Mouse (Mus musculus) kidney, embryonic 16.5 days (tissue): ENCODE data around the gene Suds3. TPM values are rescaled to one million over a fixed set of nuclear protein-coding genes. Genes with fewer than 3 reads are reported as not detected.

Experiments
- ATAC-seq: fragments of 200-750 bp; cut with Nextera tagmentation; 2 replicates; pipeline ENCODE4 v1.8.0; 2017; ENCODE audit warnings: moderate TSS enrichment; ENCODE audit not compliant: low FRiP score, low TSS enrichment
- H3K27ac ChIP-seq: fragments of 300-500 bp; sonication (generic); 2 replicates; pipeline ENCODE4 v1.5.1; 2014; ENCODE audit warnings: low read length
- H3K27me3 ChIP-seq: fragments of 300-500 bp; sonication (generic); 2 replicates; pipeline ENCODE4 v1.6.1; 2014; ENCODE audit warnings: low read length, control low read depth, mixed read lengths; ENCODE audit not compliant: insufficient read depth
- H3K36me3 ChIP-seq: fragments of 300-500 bp; sonication (generic); 2 replicates; pipeline ENCODE4 v1.6.1; 2014; ENCODE audit warnings: low read length, control low read depth, mixed read lengths; ENCODE audit not compliant: insufficient read depth
- H3K4me1 ChIP-seq: fragments of 300-500 bp; sonication (generic); 2 replicates; pipeline ENCODE4 v1.6.1; 2014; ENCODE audit warnings: low read length, control low read depth, mixed read lengths; ENCODE audit not compliant: insufficient read depth
- H3K4me2 ChIP-seq: fragments of 300-500 bp; sonication (generic); replicated peaks from 2 replicates; pipeline ENCODE4 v1.6.1; 2014; ENCODE audit warnings: low read depth, low read length
- H3K4me3 ChIP-seq: fragments of 300-500 bp; sonication (generic); 2 replicates; pipeline ENCODE4 v1.5.1; 2014; ENCODE audit warnings: mild to moderate bottlenecking, low read length
- H3K9ac ChIP-seq: fragments of 300-500 bp; sonication (generic); replicated peaks from 2 replicates; pipeline ENCODE4 v1.6.1; 2014; ENCODE audit warnings: low read length
- H3K9me3 ChIP-seq: fragments of 300-500 bp; sonication (generic); 2 replicates; pipeline ENCODE4 v1.6.1; 2016; ENCODE audit warnings: low read length, control low read depth
- WGBS: fragments of 180-500 bp; shearing (Covaris S2); extraction: QIAGEN DNeasy Blood & Tissue Kit; methylation state at CpG from one replicate; pipeline ENCODE4 v1.1.7; 2014; 5-methylcytosine and 5-hydroxymethylcytosine counted together
- polyA plus RNA-seq: library from polyadenylated mRNA; unstranded; fragments of >200 nt; fragmentation: Nextera tagmentation; extraction: Ambion mirVana; gene quantifications from 2 replicates; pipeline ENCODE4 v1.2.1, GENCODE M21; 2015

The Suds3 gene
- polyA plus RNA-seq, 1 experiment from 2014 or later, result 73.7 TPM

GRCm38 (mm10) chr5:117137011-117137410 lies 21.1 kb upstream of the Suds3 start:
- 48% methylated on average over 10 of the region's 10 CpGs for WGBS
- Histone ChIP-seq H3K9me3 (no peaks in the 10 kb centered on the region), H3K4me3 (no peak overlapping the region), H3K36me3 (no peaks in the 10 kb centered on the region), H3K27me3 (no peaks in the 10 kb centered on the region), H3K4me2 (peak overlapping the region; percentile 36), H3K27ac (peak overlapping the region; percentile 34; the same call in 1 of the 2 replicates), H3K4me1 (peaks cover 45% of the 10 kb centered on the region), H3K9ac (no peak overlapping the region)
- no peak for ATAC-seq

- Histone ChIP-seq H3K4me2 (no peak overlapping the region), H3K4me3 (no peak overlapping the region), H3K36me3 (no peaks in the 10 kb centered on the region), H3K27me3 (no peaks in the 10 kb centered on the region), H3K27ac (no peak overlapping the region), H3K9me3 (no peaks in the 10 kb centered on the region), H3K9ac (no peak overlapping the region), H3K4me1 (peaks cover 45% of the 10 kb centered on the region)
- ATAC-seq, result no peak
- 79% methylated on average over 5 of the region's 5 CpGs for WGBS
Measured at GRCm38 (mm10) chr5:117136570-117136969, 20.7 kb upstream of the Suds3 start.

DNA sequence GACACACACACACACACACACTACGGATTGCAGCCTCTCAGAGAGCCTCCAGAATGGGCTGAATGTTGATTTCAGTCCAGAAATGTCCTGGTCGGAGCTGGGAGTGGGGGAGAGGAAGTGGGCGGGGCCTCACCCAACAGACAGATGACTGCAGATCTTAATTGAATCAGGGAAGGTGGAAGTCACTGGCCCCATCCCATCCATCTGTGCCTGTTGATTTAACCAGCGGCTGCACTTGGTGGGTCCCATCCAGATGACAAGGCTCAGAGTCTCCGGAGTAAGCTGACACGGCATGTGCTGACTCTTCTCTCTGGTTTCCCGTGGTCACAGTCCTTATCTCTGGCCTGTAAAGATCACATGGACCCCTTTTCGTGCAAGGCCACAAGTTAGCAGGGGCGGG lies 20.0 kb upstream of the Suds3 start:
- Histone ChIP-seq H3K4me2 (peak overlapping the region; percentile 31), H3K4me1 (peaks cover 45% of the 10 kb centered on the region), H3K27me3 (no peaks in the 10 kb centered on the region), H3K36me3 (no peaks in the 10 kb centered on the region), H3K9ac (peak overlapping the region; percentile 5; the same call in 1 of the 2 replicates), H3K9me3 (no peaks in the 10 kb centered on the region), H3K27ac (peak overlapping the region; percentile 66), H3K4me3 (peak overlapping the region; percentile 13)
- WGBS, result 5% methylated on average over 9 of the region's 9 CpGs
- ATAC-seq, result peak; percentile 83

DNA sequence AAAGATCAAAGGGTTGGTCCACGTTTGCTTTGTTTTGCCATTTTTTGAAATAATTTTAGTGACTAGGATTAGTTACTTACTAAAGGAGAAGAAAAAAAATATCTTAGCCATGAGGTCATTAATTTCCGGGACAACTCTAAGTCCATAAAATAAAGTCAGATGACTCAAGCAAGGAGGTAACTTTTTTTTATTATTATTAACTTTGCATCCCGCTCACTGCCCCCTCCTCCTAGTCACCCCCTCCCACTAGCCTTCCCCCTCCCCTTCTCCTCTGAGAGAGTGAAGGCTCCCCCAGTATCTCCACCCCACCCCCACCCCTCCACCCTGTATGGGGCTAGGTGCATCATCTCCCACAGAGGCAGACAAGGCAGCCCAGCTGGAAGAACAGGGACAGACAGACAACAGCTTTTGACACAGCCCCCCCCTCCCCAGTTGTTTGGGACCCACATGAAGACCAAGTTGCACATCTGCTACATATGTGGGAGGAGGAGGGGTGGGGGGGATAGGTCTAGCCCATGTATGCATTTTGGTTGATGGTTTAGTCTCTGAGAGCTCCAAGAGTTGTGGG lies 19.1 kb upstream of the Suds3 start:
- H3K27me3 ChIP-seq, result no peaks in the 10 kb centered on the region
- WGBS, result 23% methylated on average over 3 of the region's 3 CpGs
- H3K4me1 ChIP-seq, result peaks cover 45% of the 10 kb centered on the region
- no peaks in the 10 kb centered on the region for H3K36me3 ChIP-seq
- H3K9ac ChIP-seq, result peak overlapping the region; percentile 5; the same call in 1 of the 2 replicates
- no peaks in the 10 kb centered on the region for H3K9me3 ChIP-seq
- no peak overlapping the region for H3K4me3 ChIP-seq
- ATAC-seq, result 0 out of 2 replicates have a peak, but pooled peaks have one; percentile 17
- peak overlapping the region; percentile 31 for H3K4me2 ChIP-seq
- H3K27ac ChIP-seq, result peak overlapping the region; percentile 66

DNA sequence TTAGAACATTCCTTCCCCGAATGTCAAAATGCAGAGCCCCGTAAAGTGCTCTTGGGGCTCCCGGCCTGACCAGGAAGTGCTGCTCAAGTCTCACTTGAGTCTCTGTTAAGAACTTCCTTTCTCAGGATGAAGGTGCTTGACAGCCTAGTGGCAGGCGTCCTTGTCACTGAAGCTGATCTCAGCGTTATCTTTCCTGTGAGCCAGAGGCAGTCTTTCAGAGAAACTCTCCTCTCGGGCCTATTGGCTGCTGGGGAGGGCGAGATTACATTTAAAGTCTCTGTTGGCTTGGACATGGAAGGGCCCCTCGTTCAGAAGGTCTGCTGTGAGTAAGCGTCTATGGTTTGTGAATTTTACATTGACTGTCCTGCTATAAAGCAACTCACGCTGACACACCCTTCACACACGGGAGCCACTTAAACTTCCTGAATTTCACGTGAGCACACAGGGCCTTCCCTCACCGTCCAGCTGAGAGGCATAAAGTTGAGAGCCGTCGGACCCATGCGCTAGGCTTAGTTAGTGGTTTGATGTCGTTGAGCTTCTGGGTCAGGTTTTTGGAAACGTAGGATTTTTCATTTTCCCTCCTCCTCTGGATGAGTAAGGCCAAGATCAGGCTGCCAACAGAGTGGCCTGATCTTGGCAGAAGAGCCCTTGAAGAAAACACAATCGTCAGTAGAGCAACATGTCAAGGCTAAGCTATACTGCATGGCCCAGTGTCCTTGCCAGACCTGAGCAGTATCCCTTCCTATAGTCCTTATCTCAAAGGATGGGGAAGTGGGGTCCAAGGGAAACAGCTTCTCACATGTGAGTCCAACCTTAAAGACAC lies 18.4 kb upstream of the Suds3 start:
- H3K9ac ChIP-seq, result no peak overlapping the region
- H3K9me3 ChIP-seq, result no peaks in the 10 kb centered on the region
- 64% methylated on average over 19 of the region's 19 CpGs for WGBS
- no peak for ATAC-seq
- peaks cover 45% of the 10 kb centered on the region for H3K4me1 ChIP-seq
- H3K36me3 ChIP-seq, result no peaks in the 10 kb centered on the region
- H3K4me3 ChIP-seq, result no peak overlapping the region
- no peaks in the 10 kb centered on the region for H3K27me3 ChIP-seq
- peak overlapping the region; percentile 13; the same call in 1 of the 2 replicates for H3K27ac ChIP-seq
- no peak overlapping the region for H3K4me2 ChIP-seq

DNA sequence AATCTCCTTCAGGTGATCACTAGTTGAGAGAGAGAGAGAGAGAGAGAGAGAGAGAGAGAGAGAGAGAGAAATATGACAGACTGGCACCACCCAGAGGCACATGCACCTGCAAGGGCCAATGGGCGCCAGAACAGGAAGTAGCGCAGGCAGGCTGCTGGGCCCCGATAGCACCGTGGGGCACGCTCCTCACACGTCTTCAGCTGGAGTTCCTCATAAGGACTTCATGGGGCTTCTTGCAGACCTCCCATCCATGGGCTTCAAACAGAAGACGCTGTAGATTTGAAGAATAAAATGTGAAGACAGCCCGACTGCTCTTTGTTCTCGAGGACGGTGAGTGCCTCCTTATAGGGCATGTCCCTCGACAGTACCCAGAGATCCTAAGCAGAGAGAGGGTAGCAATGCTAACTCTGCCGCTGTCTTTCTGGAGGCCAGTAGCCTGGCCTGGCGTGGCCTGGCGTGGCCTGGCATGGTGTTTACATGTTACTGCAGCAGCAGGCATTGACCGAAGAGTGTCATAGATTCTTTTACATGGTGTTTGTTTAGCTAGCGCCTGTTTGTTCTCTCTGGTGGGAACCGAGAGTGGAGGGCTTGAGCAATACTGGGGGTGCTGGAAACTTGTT lies 17.6 kb upstream of the Suds3 start:
- H3K4me2 ChIP-seq, result no peak overlapping the region
- no peaks in the 10 kb centered on the region for H3K36me3 ChIP-seq
- no peaks in the 10 kb centered on the region for H3K27me3 ChIP-seq
- peaks cover 42% of the 10 kb centered on the region for H3K4me1 ChIP-seq
- H3K4me3 ChIP-seq, result no peak overlapping the region
- peak overlapping the region; percentile 13; the same call in 1 of the 2 replicates for H3K27ac ChIP-seq
- ATAC-seq, result no peak
- no peaks in the 10 kb centered on the region for H3K9me3 ChIP-seq
- H3K9ac ChIP-seq, result no peak overlapping the region
- 85% methylated on average over 17 of the region's 17 CpGs for WGBS

DNA sequence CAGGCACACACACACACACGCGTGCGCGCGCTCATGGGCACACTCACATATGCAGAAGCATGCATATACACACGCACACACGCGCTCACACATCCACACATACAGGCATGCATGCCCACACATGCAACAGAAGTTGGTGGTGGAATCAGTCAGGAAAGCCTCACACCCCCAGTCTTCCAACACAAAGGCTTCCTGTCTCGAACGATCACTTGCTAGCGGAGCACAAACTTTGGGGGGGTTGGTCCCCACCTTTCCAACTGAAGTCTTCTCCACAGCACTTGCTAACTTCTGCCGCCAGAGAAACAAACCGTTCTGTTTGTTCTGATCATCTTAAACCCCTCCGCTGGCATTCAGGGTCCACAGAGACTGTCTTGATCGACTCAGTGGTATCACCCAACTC lies 14.8 kb upstream of the Suds3 start:
- Histone ChIP-seq H3K4me1 (peaks cover 19% of the 10 kb centered on the region), H3K27me3 (no peaks in the 10 kb centered on the region), H3K9me3 (no peaks in the 10 kb centered on the region), H3K9ac (no peak overlapping the region), H3K27ac (no peak overlapping the region), H3K4me2 (no peak overlapping the region), H3K4me3 (no peak overlapping the region), H3K36me3 (no peaks in the 10 kb centered on the region)
- WGBS, result 91% methylated on average over 15 of the region's 15 CpGs
- ATAC-seq, result no peak

DNA sequence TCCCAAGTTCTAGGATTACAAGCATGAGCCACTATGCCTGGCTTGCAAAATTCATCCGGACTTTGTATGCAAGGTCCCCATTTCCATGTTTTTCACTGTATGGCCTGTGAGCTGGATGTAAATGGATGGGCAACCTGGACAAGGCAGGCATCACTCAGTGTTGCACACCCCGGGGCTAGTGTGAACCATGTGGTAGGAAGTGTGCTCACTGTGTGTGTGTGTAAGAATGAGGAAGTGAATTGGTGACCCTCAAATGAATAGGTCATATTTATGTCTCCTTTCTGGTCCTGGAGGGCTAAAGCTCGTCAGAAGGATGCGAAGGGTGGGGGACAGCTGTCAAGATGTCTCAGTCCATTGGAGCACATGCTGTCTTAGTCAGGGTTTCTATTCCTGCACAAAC lies 11.1 kb upstream of the Suds3 start:
- 74% methylated on average over 4 of the region's 4 CpGs for WGBS
- Histone ChIP-seq H3K9ac (no peak overlapping the region), H3K27me3 (no peaks in the 10 kb centered on the region), H3K9me3 (no peaks in the 10 kb centered on the region), H3K4me3 (no peak overlapping the region), H3K4me2 (no peak overlapping the region), H3K36me3 (no peaks in the 10 kb centered on the region), H3K27ac (no peak overlapping the region), H3K4me1 (peaks cover 7% of the 10 kb centered on the region; the same call in 1 of the 2 replicates)
- ATAC-seq, result no peak

GRCm38 (mm10) chr5:117125482-117126346 lies 9.8 kb upstream of the Suds3 start:
- WGBS, result 79% methylated on average over 15 of the region's 16 CpGs
- Histone ChIP-seq H3K4me2 (no peak overlapping the region), H3K4me3 (no peak overlapping the region), H3K9ac (no peak overlapping the region), H3K27me3 (0 out of 2 replicates have a peak, but pooled peaks cover 3% of the 10 kb centered on the region), H3K9me3 (no peaks in the 10 kb centered on the region), H3K27ac (no peak overlapping the region), H3K36me3 (no peaks in the 10 kb centered on the region), H3K4me1 (peaks cover 18% of the 10 kb centered on the region)
- peak; percentile 50; the same call in 1 of the 2 replicates for ATAC-seq
